Comparison of ENCODE assay signal across 10 mouse cellular contexts in genomic region chr2:84841905-84842304, GRCm38 (mm10). TPM values are rescaled to one million over a fixed set of nuclear protein-coding genes. Genes with fewer than 3 reads are reported as not detected.
A peak's percentile ranks its signal among the peaks of the same experiment; 100 is the strongest.
DNase-seq lines count a peak whose midpoint lies in the region; ATAC-seq and TF ChIP-seq lines count a peak whose summit lies in the region.
"Had no signal": no experiment of that assay in that cellular context is flagged by ENCODE, and none has a peak within 500 bp of the region (broad histone marks: within the 10 kb centered on the region; RNA-seq: fewer than 3 reads in every experiment).

No protein-coding gene starts in this region.

- peak; percentile 91 for DNase-seq in heart, embryonic 10.5 days (ENCODE audit: low spot score)
- no peak for DNase-seq in heart, postnatal 14 days
- peak; percentile 86 to 90 (median 90) for DNase-seq in liver, embryonic 14.5 days (ENCODE audit: low read depth in 3 of 3, low spot score in 3 of 3)
- DNase-seq in thymus, postnatal 4 days, result peak; percentile 59
- DNase-seq in right cerebral cortex, postnatal 10 days (ENCODE audit: low spot score in 2 of 2), result no peak
- DNase-seq in cerebellum, adult 8-10 months, result no peak
- DNase-seq: adrenal gland, postnatal 14 days had no signal

- peaks cover 12% of the 10 kb centered on the region for H3K27me3 ChIP-seq in heart, embryonic 10.5 days (ENCODE audit: insufficient read depth, poor library complexity, severe bottlenecking)
- peaks cover 42% of the 10 kb centered on the region for H3K27me3 ChIP-seq in midbrain, embryonic 12.5 days
- H3K27me3 ChIP-seq in midbrain, embryonic 16.5 days (ENCODE audit: control insufficient read depth, insufficient read depth, low read depth, low read length), result peaks cover 46% of the 10 kb centered on the region
- no peaks in the 10 kb centered on the region for H3K27me3 ChIP-seq in liver, embryonic 14.5 days (ENCODE audit: control insufficient read depth, insufficient read depth, low read length)

- peak overlapping the region; percentile 99; the same call in 1 of the 2 replicates for H3K4me2 ChIP-seq in midbrain, embryonic 12.5 days (replicated peaks)
- H3K4me2 ChIP-seq in midbrain, embryonic 16.5 days (ENCODE audit: low read length), result no peak overlapping the region
- peak overlapping the region; percentile 99 for H3K4me2 ChIP-seq in liver, embryonic 14.5 days (ENCODE audit: low read depth)

- peaks cover 40% of the 10 kb centered on the region for H3K4me1 ChIP-seq in heart, embryonic 10.5 days
- peaks cover 32% of the 10 kb centered on the region for H3K4me1 ChIP-seq in midbrain, embryonic 12.5 days
- peaks cover 19% of the 10 kb centered on the region for H3K4me1 ChIP-seq in midbrain, embryonic 16.5 days (ENCODE audit: control insufficient read depth, insufficient read depth, low read length)
- peaks cover 41 to 45% of the 10 kb centered on the region in 2 experiments for H3K4me1 ChIP-seq in liver, embryonic 14.5 days (replicated peaks; ENCODE audit: control insufficient read depth in 2 of 2, insufficient read depth in 2 of 2, low read length in 1 of 2)

- H3K4me3 ChIP-seq in heart, embryonic 10.5 days, result peak overlapping the region; percentile 87
- H3K4me3 ChIP-seq in midbrain, embryonic 12.5 days, result no peak overlapping the region
- no peak overlapping the region for H3K4me3 ChIP-seq in midbrain, embryonic 16.5 days (ENCODE audit: low read depth, low read length)
- peak overlapping the region; percentile 88 to 97 for H3K4me3 ChIP-seq in liver, embryonic 14.5 days (ENCODE audit: insufficient read depth in 1 of 2, low read depth in 2 of 2, low read length in 2 of 2)

- peak overlapping the region; percentile 97 for H3K27ac ChIP-seq in heart, embryonic 10.5 days
- H3K27ac ChIP-seq in midbrain, embryonic 12.5 days (replicated peaks), result no peak overlapping the region
- no peak overlapping the region for H3K27ac ChIP-seq in midbrain, embryonic 16.5 days (ENCODE audit: low read length)
- peak overlapping the region; percentile 98 for H3K27ac ChIP-seq in liver, embryonic 14.5 days

- intact Hi-C loops in heart, postnatal 14 days (cut with DNase I), result no loop called here

- ATAC-seq in midbrain, embryonic 12.5 days (ENCODE audit: low FRiP score, low read depth), result no peak
- ATAC-seq in midbrain, embryonic 16.5 days, result no peak
- peak; percentile 91 for ATAC-seq in liver, embryonic 14.5 days (ENCODE audit: insufficient read depth)

- no peak for TF ChIP-seq CTCF in liver, embryonic 14.5 days (IDR thresholded peaks at IDR 0.05; ENCODE audit: low read depth)

- peak; percentile 87 for TF ChIP-seq EP300 in liver, embryonic 14.5 days (IDR thresholded peaks at IDR 0.05; ENCODE audit: low read depth)

- H3K36me3 ChIP-seq in heart, embryonic 10.5 days, result peaks cover 35% of the 10 kb centered on the region
- H3K36me3 ChIP-seq in midbrain, embryonic 12.5 days, result 0 out of 2 replicates have a peak, but pooled peaks cover 4% of the 10 kb centered on the region
- no peaks in the 10 kb centered on the region for H3K36me3 ChIP-seq in midbrain, embryonic 16.5 days (ENCODE audit: control insufficient read depth, insufficient read depth, low read length)
- H3K36me3 ChIP-seq in liver, embryonic 14.5 days (replicated peaks; ENCODE audit: control insufficient read depth, insufficient read depth, low read depth), result peaks cover 61% of the 10 kb centered on the region

- H3K9ac ChIP-seq in midbrain, embryonic 12.5 days (replicated peaks), result no peak overlapping the region
- H3K9ac ChIP-seq in midbrain, embryonic 16.5 days (ENCODE audit: low read depth, low read length), result no peak overlapping the region
- H3K9ac ChIP-seq in liver, embryonic 14.5 days (replicated peaks), result peak overlapping the region; percentile 86

- H3K9me3 ChIP-seq in heart, embryonic 10.5 days, result no peaks in the 10 kb centered on the region
- no peaks in the 10 kb centered on the region for H3K9me3 ChIP-seq in midbrain, embryonic 12.5 days
- no peaks in the 10 kb centered on the region for H3K9me3 ChIP-seq in midbrain, embryonic 16.5 days (replicated peaks; ENCODE audit: control insufficient read depth, low read length, poor library complexity, severe bottlenecking)
- H3K9me3 ChIP-seq in liver, embryonic 14.5 days (ENCODE audit: control insufficient read depth, low read length), result no peaks in the 10 kb centered on the region

RNA-seq across cellular contexts. Expression of gene Slc43a1, which starts 3.3 kb away (rescaled TPM):
- 38.9 and 41.0 TPM in 2 replicates for polyA plus RNA-seq in heart, embryonic 10.5 days (2016; fragmentation: Nextera tagmentation; extraction: Ambion mirVana)
- 1 to 10 TPM; 2.9 to 3.6 TPM for total RNA-seq in heart, postnatal 14 days (2021)
- polyA plus RNA-seq in midbrain, embryonic 12.5 days (2016; fragmentation: Nextera tagmentation; extraction: Ambion mirVana), result 9.5 and 10.2 TPM in 2 replicates
- 0.73 and 0.91 TPM in 2 replicates for polyA plus RNA-seq in midbrain, embryonic 16.5 days (2015; fragmentation: Nextera tagmentation; extraction: Ambion mirVana)
- polyA plus RNA-seq in liver, embryonic 14.5 days (2012; rRNA removed), result 144 and 151 TPM in 2 replicates
- 174 and 198 TPM in 2 replicates for polyA plus RNA-seq in liver, embryonic 14.5 days (2014; fragmentation: Nextera tagmentation; extraction: Ambion mirVana)

RNA-seq across cellular contexts. Expression of gene Timm10, which starts 15.1 kb away (rescaled TPM):
- polyA plus RNA-seq in heart, embryonic 10.5 days (2016; fragmentation: Nextera tagmentation; extraction: Ambion mirVana), result 82.9 and 92.9 TPM in 2 replicates
- total RNA-seq in heart, postnatal 14 days (2021), result 100 to 1,000 TPM in 1 of 2 experiments, 10 to 100 TPM in 1; 78.1 to 101 TPM
- 32.7 and 35.8 TPM in 2 replicates for polyA plus RNA-seq in midbrain, embryonic 12.5 days (2016; fragmentation: Nextera tagmentation; extraction: Ambion mirVana)
- polyA plus RNA-seq in midbrain, embryonic 16.5 days (2015; fragmentation: Nextera tagmentation; extraction: Ambion mirVana), result 69.8 and 75.2 TPM in 2 replicates
- 39.8 and 46.6 TPM in 2 replicates for polyA plus RNA-seq in liver, embryonic 14.5 days (2012; rRNA removed)
- polyA plus RNA-seq in liver, embryonic 14.5 days (2014; fragmentation: Nextera tagmentation; extraction: Ambion mirVana), result 40.6 and 41.5 TPM in 2 replicates

RNA-seq across cellular contexts. Expression of gene Smtnl1, which starts 19.5 kb away (rescaled TPM):
- 0.18 and 0.19 TPM in 2 replicates for polyA plus RNA-seq in heart, embryonic 10.5 days (2016; fragmentation: Nextera tagmentation; extraction: Ambion mirVana)
- total RNA-seq in heart, postnatal 14 days (2021), result under 1 TPM in 1 of 2 experiments, not detected in 1; 0.14 TPM
- 0.13 TPM in 1 of 2 replicates, not detected in the other for polyA plus RNA-seq in midbrain, embryonic 12.5 days (2016; fragmentation: Nextera tagmentation; extraction: Ambion mirVana)
- polyA plus RNA-seq in midbrain, embryonic 16.5 days (2015; fragmentation: Nextera tagmentation; extraction: Ambion mirVana), result not detected in 2 replicates
- 0.09 and 0.38 TPM in 2 replicates for polyA plus RNA-seq in liver, embryonic 14.5 days (2012; rRNA removed)
- polyA plus RNA-seq in liver, embryonic 14.5 days (2014; fragmentation: Nextera tagmentation; extraction: Ambion mirVana), result 0.23 and 0.25 TPM in 2 replicates
- total RNA-seq: adrenal gland, postnatal 14 days had no signal
- polyA plus RNA-seq: neural tube, embryonic 14.5 days had no signal

RNA-seq across cellular contexts. Expression of gene Ube2l6, which starts 43.3 kb away (rescaled TPM):
- 51.3 and 65.3 TPM in 2 replicates for polyA plus RNA-seq in heart, embryonic 10.5 days (2016; fragmentation: Nextera tagmentation; extraction: Ambion mirVana)
- total RNA-seq in heart, postnatal 14 days (2021), result 10 to 100 TPM; 67.6 to 87.8 TPM
- polyA plus RNA-seq in midbrain, embryonic 12.5 days (2016; fragmentation: Nextera tagmentation; extraction: Ambion mirVana), result 26.6 and 31.2 TPM in 2 replicates
- polyA plus RNA-seq in midbrain, embryonic 16.5 days (2015; fragmentation: Nextera tagmentation; extraction: Ambion mirVana), result 22.9 and 23.4 TPM in 2 replicates
- polyA plus RNA-seq in liver, embryonic 14.5 days (2012; rRNA removed), result 243 and 304 TPM in 2 replicates
- 469 and 479 TPM in 2 replicates for polyA plus RNA-seq in liver, embryonic 14.5 days (2014; fragmentation: Nextera tagmentation; extraction: Ambion mirVana)

RNA-seq across cellular contexts. Expression of gene Rtn4rl2, which starts 44.6 kb away (rescaled TPM):
- 0.33 and 0.88 TPM in 2 replicates for polyA plus RNA-seq in heart, embryonic 10.5 days (2016; fragmentation: Nextera tagmentation; extraction: Ambion mirVana)
- total RNA-seq in heart, postnatal 14 days (2021), result 1 to 10 TPM; 4.7 to 4.9 TPM
- 4.1 and 5.4 TPM in 2 replicates for polyA plus RNA-seq in midbrain, embryonic 12.5 days (2016; fragmentation: Nextera tagmentation; extraction: Ambion mirVana)
- polyA plus RNA-seq in midbrain, embryonic 16.5 days (2015; fragmentation: Nextera tagmentation; extraction: Ambion mirVana), result 3.9 TPM in 2 replicates
- polyA plus RNA-seq in liver, embryonic 14.5 days (2012; rRNA removed), result 0.03 and 0.06 TPM in 2 replicates
- 0.14 TPM in 1 of 2 replicates, not detected in the other for polyA plus RNA-seq in liver, embryonic 14.5 days (2014; fragmentation: Nextera tagmentation; extraction: Ambion mirVana)

Comparison
In these comparisons a context has a peak if more than half of its experiments do, and no peak if none do; other contexts are left out.
1. DNase-seq: peak in heart, embryonic 10.5 days (single experiment), liver, embryonic 14.5 days (3 of 3) and thymus, postnatal 4 days (single experiment); none in heart, postnatal 14 days (0 of 2), right cerebral cortex, postnatal 10 days (0 of 2) and cerebellum, adult 8-10 months (single experiment).
2. H3K27ac ChIP-seq: peak in heart, embryonic 10.5 days (single experiment) and liver, embryonic 14.5 days (single experiment); none in midbrain, embryonic 12.5 days (single experiment) and midbrain, embryonic 16.5 days (single experiment).
3. H3K4me3 ChIP-seq: peak in heart, embryonic 10.5 days (single experiment) and liver, embryonic 14.5 days (2 of 2); none in midbrain, embryonic 12.5 days (single experiment) and midbrain, embryonic 16.5 days (single experiment).